15 mouse cellular contexts compared by ENCODE assay signal in the genomic region with DNA sequence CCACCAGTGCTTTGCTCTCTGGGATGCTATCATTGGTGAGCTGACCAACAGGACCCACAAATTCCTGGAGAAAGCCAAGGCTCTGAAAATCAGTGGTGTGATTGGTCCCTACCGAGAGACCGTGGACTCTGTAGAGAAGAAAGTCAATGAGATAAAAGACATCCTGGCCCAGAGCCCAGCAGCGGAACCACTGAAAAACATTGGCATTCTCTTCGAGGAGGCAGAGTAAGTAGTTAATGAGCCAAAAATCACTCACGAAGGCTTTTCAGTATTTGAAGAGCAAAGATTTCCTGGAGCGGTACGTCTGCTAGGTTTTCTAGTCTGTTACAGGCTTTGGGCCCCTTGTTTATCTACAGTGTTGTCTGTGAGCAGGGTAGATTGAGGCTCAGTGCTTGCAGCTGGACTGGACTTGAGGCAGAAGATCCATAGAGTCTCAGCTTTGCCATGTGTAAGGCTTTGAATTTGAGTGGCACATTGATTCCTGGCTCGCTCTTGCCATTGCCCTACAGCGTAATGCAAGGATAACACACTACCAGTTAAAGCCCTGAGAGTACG. TPM values are rescaled to one million over a fixed set of nuclear protein-coding genes. Genes with fewer than 3 reads are reported as not detected.
A peak's percentile ranks its signal among the peaks of the same experiment; 100 is the strongest.
DNase-seq lines count a peak whose midpoint lies in the region; ATAC-seq and TF ChIP-seq lines count a peak whose summit lies in the region.
"Had no signal": no experiment of that assay in that cellular context is flagged by ENCODE, and none has a peak within 500 bp of the region (broad histone marks: within the 10 kb centered on the region; RNA-seq: fewer than 3 reads in every experiment).

No protein-coding gene starts in this region.

- no peaks in the 10 kb centered on the region for H3K27me3 ChIP-seq in heart, embryonic 16.5 days (ENCODE audit: control insufficient read depth, insufficient read depth, low read length)
- no peaks in the 10 kb centered on the region for H3K27me3 ChIP-seq in lung, embryonic 16.5 days (ENCODE audit: control insufficient read depth, insufficient read depth, low read depth, low read length)
- H3K27me3 ChIP-seq: neural tube, embryonic 12.5 days; stomach, embryonic 15.5 days had no signal

- TF ChIP-seq CTCF in lung, adult 2 months (IDR thresholded peaks at IDR 0.05; ENCODE audit: insufficient read depth, low read length), result no peak

- peak overlapping the region; percentile 67 for H3K27ac ChIP-seq in heart, embryonic 16.5 days (ENCODE audit: low read length)
- H3K27ac ChIP-seq in lung, embryonic 16.5 days (ENCODE audit: low read length), result no peak overlapping the region
- H3K27ac ChIP-seq: neural tube, embryonic 12.5 days; stomach, embryonic 15.5 days had no signal

- H3K4me1 ChIP-seq in heart, embryonic 16.5 days (ENCODE audit: control insufficient read depth, insufficient read depth, low read length), result peaks cover 25% of the 10 kb centered on the region
- H3K4me1 ChIP-seq in lung, embryonic 16.5 days (replicated peaks; ENCODE audit: control insufficient read depth, insufficient read depth, low read length), result no peaks in the 10 kb centered on the region
- no peaks in the 10 kb centered on the region for H3K4me1 ChIP-seq in lung, adult 2 months (ENCODE audit: control insufficient read depth, insufficient read depth, low read length)
- H3K4me1 ChIP-seq: neural tube, embryonic 12.5 days; stomach, embryonic 15.5 days had no signal

- peak; percentile 34; the same call in 1 of the 2 replicates for ATAC-seq in heart, embryonic 16.5 days (replicated peaks; ENCODE audit: extremely low read depth, insufficient read depth, low FRiP score)
- peak; percentile 20; the same call in 1 of the 2 replicates for ATAC-seq in lung, embryonic 16.5 days (ENCODE audit: low read depth)

- no peak overlapping the region for H3K4me2 ChIP-seq in heart, embryonic 16.5 days (ENCODE audit: low read depth, low read length)
- no peak overlapping the region for H3K4me2 ChIP-seq in lung, embryonic 16.5 days (ENCODE audit: low read depth, low read length)
- H3K4me2 ChIP-seq: neural tube, embryonic 12.5 days; stomach, embryonic 15.5 days had no signal

- no peak overlapping the region for H3K4me3 ChIP-seq in heart, embryonic 16.5 days (ENCODE audit: low read length)
- H3K4me3 ChIP-seq in lung, embryonic 16.5 days (ENCODE audit: low read length), result no peak overlapping the region
- no peak overlapping the region for H3K4me3 ChIP-seq in lung, adult 2 months (replicated peaks; ENCODE audit: extremely low read depth, low read depth, low read length)
- H3K4me3 ChIP-seq: megakaryocyte, embryonic 14.5 days; neural tube, embryonic 12.5 days; stomach, embryonic 15.5 days had no signal

- DNase-seq in adrenal gland, postnatal 14 days, result peak; percentile 76
- DNase-seq in adrenal gland, adult 18-20 months (ENCODE audit: low spot score in 2 of 2), result no peak
- DNase-seq in heart, adult 8-10 months (ENCODE audit: low spot score), result no peak
- DNase-seq in lung, adult 2 months, result no peak
- peak; percentile 8 for DNase-seq in brain, embryonic 18.5 days (ENCODE audit: low read depth, low spot score)
- DNase-seq in retina, embryonic 14.5 days (ENCODE audit: low spot score), result no peak
- DNase-seq: cerebellum, adult 18-20 months; kidney, adult 11 months; thymus, postnatal 4 days had no signal

- H3K9me3 ChIP-seq in heart, embryonic 16.5 days (replicated peaks; ENCODE audit: control insufficient read depth, low read length), result 0 out of 2 replicates have a peak, but pooled peaks cover 3% of the 10 kb centered on the region
- no peaks in the 10 kb centered on the region for H3K9me3 ChIP-seq in lung, embryonic 16.5 days (ENCODE audit: control insufficient read depth, low read length)
- H3K9me3 ChIP-seq: megakaryocyte, embryonic 14.5 days; neural tube, embryonic 12.5 days; stomach, embryonic 15.5 days had no signal

- TF ChIP-seq POLR2A in lung, adult 2 months (IDR thresholded peaks at IDR 0.05; ENCODE audit: borderline replicate concordance, extremely low read depth, low read depth, low read length), result no peak

- H3K9ac ChIP-seq in heart, embryonic 16.5 days (ENCODE audit: low read length), result no peak overlapping the region
- no peak overlapping the region for H3K9ac ChIP-seq in lung, embryonic 16.5 days (ENCODE audit: low read length)
- H3K9ac ChIP-seq: neural tube, embryonic 12.5 days; stomach, embryonic 15.5 days had no signal

- H3K36me3 ChIP-seq in heart, embryonic 16.5 days (ENCODE audit: control insufficient read depth, insufficient read depth), result peaks cover 82% of the 10 kb centered on the region
- peaks cover 45% of the 10 kb centered on the region for H3K36me3 ChIP-seq in lung, embryonic 16.5 days (ENCODE audit: control insufficient read depth, insufficient read depth, low read length)

- WGBS in heart, embryonic 16.5 days, result 47% methylated on average over 10 of the region's 10 CpGs
- 73% methylated on average over 10 of the region's 10 CpGs for WGBS in lung, embryonic 16.5 days
- WGBS in lung, adult 2 months, result 71% methylated on average over 10 of the region's 10 CpGs

RNA-seq across cellular contexts. Expression of gene Dld, which starts 32.8 kb away (rescaled TPM):
- total RNA-seq in adrenal gland, postnatal 14 days (2021), result 433 and 455 TPM in 2 replicates
- 100 to 1,000 TPM; 344 to 404 TPM for total RNA-seq in adrenal gland, adult 18-20 months (2021)
- 246 and 263 TPM in 2 replicates for polyA plus RNA-seq in heart, embryonic 16.5 days (2015; fragmentation: Nextera tagmentation; extraction: Ambion mirVana)
- total RNA-seq in heart, adult 8-10 months (2022), result 100 to 1,000 TPM; 368 to 419 (median 398) TPM
- 107 and 121 TPM in 2 replicates for polyA plus RNA-seq in lung, embryonic 16.5 days (2015; fragmentation: Nextera tagmentation; extraction: Ambion mirVana)
- polyA plus RNA-seq in lung, adult 2 months (2012; rRNA removed), result 8.2 and 15.9 TPM in 2 replicates

RNA-seq across cellular contexts. Expression of gene Lamb1, which starts 53.5 kb away (rescaled TPM):
- total RNA-seq in adrenal gland, postnatal 14 days (2021), result 174 and 193 TPM in 2 replicates
- 100 to 1,000 TPM; 135 to 197 TPM for total RNA-seq in adrenal gland, adult 18-20 months (2021)
- 92.1 and 113 TPM in 2 replicates for polyA plus RNA-seq in heart, embryonic 16.5 days (2015; fragmentation: Nextera tagmentation; extraction: Ambion mirVana)
- total RNA-seq in heart, adult 8-10 months (2022), result 10 to 100 TPM; 44.0 to 51.1 (median 48.7) TPM
- 121 and 131 TPM in 2 replicates for polyA plus RNA-seq in lung, embryonic 16.5 days (2015; fragmentation: Nextera tagmentation; extraction: Ambion mirVana)
- polyA plus RNA-seq in lung, adult 2 months (2012; rRNA removed), result 48.4 and 53.4 TPM in 2 replicates
- total RNA-seq: granulocyte monocyte progenitor cell, adult 5-6 weeks had no signal

Comparison
In these comparisons a context has a peak if more than half of its experiments do, and no peak if none do; other contexts are left out.
1. DNase-seq: peak in adrenal gland, postnatal 14 days (single experiment) and brain, embryonic 18.5 days (single experiment); none in adrenal gland, adult 18-20 months (0 of 2), heart, adult 8-10 months (single experiment), lung, adult 2 months (single experiment) and retina, embryonic 14.5 days (single experiment).